Mouse (Mus musculus): Measurements from ENCODE around the gene Pnkp. TPM values are rescaled to one million over a fixed set of nuclear protein-coding genes. Genes with fewer than 3 reads are reported as not detected.

The Pnkp gene
- polyA plus RNA-seq, 1 experiment from 2014 or later, result 23.3 TPM

DNA sequence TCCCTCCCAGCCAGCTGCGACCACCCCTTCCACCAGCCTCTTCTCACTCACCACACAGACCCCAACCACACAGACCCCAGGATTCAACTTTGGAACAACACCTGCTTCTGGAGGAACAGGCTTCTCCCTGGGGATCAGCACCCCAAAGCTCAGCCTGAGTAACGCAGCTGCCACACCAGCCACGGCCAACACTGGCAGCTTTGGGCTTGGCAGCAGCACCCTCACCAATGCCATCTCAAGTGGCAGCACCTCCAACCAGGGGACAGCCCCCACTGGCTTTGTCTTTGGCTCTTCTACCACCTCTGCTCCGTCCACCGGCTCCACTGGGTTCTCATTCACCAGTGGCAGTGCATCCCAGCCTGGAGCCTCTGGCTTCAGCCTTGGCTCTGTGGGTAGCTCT is 28.2 kb upstream of the Pnkp start:
- WGBS, result 94% methylated on average over 5 of the region's 5 CpGs
- peaks cover 43% of the 10 kb centered on the region for H3K36me3 ChIP-seq
- ATAC-seq (ENCODE audit: insufficient number of reproducible peaks, low FRiP score), result no peak

DNA sequence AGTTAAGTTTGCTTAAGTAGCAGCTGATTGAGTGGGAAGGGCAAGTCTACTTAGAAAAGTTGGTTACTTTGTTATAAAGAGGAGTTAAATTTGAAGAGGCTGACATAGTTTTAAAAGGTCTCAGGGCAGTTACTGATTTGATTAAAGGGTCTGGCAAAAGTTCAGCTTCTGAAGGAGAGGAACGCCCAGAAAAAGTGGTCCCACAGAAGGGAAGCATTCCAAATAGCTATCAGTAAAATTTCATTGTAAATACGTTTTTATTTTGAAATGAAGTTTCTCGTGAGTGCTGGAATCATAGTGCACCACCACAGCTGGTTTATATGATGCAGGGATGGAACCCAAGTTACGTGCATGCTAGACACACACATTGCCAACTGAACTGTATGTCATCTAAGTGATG is 24.2 kb upstream of the Pnkp start:
- no peak overlapping the region for H3K9ac ChIP-seq
- peaks cover 43% of the 10 kb centered on the region for H3K36me3 ChIP-seq
- WGBS, result 76% methylated on average over 4 of the region's 4 CpGs
- no peaks in the 10 kb centered on the region; the same call in 1 of the 2 replicates for H3K27me3 ChIP-seq (replicated peaks)
- H3K4me2 ChIP-seq, result no peak overlapping the region
- ATAC-seq (ENCODE audit: insufficient number of reproducible peaks, low FRiP score), result no peak
- H3K9me3 ChIP-seq (replicated peaks), result no peaks in the 10 kb centered on the region
- 0 out of 2 replicates have a peak, but pooled peaks cover 3% of the 10 kb centered on the region for H3K4me1 ChIP-seq (replicated peaks)
- H3K27ac ChIP-seq (ENCODE audit: poor library complexity, severe bottlenecking), result no peak overlapping the region
- no peak overlapping the region for H3K4me3 ChIP-seq

More for the DNA sequence above, 28.2 kb upstream of the Pnkp start:
- Histone ChIP-seq H3K9me3 (replicated peaks) (no peaks in the 10 kb centered on the region), H3K9ac (no peak overlapping the region), H3K27me3 (replicated peaks) (no peaks in the 10 kb centered on the region), H3K4me2 (no peak overlapping the region), H3K27ac (ENCODE audit: poor library complexity, severe bottlenecking) (no peak overlapping the region), H3K4me3 (no peak overlapping the region), H3K4me1 (replicated peaks) (peaks cover 30% of the 10 kb centered on the region)

DNA sequence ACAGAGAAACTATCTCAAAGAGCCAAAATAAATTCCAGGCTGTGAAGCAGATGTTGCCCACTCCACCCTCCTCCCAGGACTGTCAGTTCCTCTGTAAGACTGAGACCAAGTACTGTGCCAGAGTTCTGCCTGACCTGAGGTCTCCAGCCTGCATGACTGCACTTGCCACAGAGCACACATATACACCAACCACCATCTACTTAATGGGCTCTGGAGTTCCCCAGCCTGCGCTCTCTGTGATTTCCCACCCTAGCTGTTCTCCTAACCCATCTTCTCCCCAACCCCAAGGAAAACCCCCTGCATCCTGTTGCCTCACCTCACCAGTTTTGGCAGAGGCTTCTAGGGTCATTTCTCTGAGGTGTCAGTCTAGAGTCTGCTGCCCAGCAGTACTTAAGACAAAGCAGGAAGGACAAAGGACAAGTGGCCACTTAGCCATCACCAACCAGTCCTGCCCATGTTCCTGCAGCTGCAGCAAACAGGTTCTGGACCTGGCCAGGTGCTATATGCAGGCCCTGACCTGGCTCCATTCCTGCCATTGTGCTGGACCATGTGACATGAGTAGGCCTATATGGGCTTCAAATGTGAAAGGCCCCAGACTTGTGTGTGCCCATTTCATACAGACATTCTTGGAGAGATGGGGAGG is 21.4 kb upstream of the Pnkp start:
- Histone ChIP-seq H3K4me1 (replicated peaks) (peaks cover 20% of the 10 kb centered on the region), H3K9ac (no peak overlapping the region), H3K4me3 (no peak overlapping the region), H3K4me2 (no peak overlapping the region), H3K36me3 (peaks cover 21% of the 10 kb centered on the region), H3K27me3 (replicated peaks) (peaks cover 21% of the 10 kb centered on the region), H3K9me3 (replicated peaks) (no peaks in the 10 kb centered on the region), H3K27ac (ENCODE audit: poor library complexity, severe bottlenecking) (no peak overlapping the region)
- 85% methylated on average over 1 of the region's 1 CpGs for WGBS
- no peak for ATAC-seq (ENCODE audit: insufficient number of reproducible peaks, low FRiP score)

DNA sequence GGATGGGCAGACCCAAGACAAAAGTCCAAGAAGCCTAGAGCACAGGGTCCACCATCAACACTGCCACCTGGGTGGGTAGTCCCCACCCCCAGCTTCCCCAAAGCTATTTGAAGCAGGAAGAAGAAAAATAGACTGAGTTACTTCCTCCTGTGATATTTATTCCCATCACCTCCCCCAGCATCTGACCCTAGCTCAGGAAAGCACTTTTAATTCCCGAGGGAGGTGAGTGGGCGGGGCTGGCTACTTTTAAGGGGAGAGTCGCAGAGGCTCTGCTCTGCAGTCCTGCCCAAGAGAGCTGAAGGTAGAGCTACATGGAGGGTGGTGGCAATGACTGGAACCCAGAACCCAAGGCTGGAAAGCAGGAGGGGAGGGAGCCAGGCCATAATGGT is 20.9 kb upstream of the Pnkp start:
- Histone ChIP-seq H3K4me3 (no peak overlapping the region), H3K9me3 (replicated peaks) (no peaks in the 10 kb centered on the region), H3K4me1 (replicated peaks) (peaks cover 19% of the 10 kb centered on the region), H3K27me3 (replicated peaks) (peaks cover 26% of the 10 kb centered on the region), H3K36me3 (peaks cover 21% of the 10 kb centered on the region), H3K27ac (ENCODE audit: poor library complexity, severe bottlenecking) (no peak overlapping the region), H3K9ac (no peak overlapping the region), H3K4me2 (no peak overlapping the region)
- 44% methylated on average over 3 of the region's 3 CpGs for WGBS
- no peak for ATAC-seq (ENCODE audit: insufficient number of reproducible peaks, low FRiP score)

DNA sequence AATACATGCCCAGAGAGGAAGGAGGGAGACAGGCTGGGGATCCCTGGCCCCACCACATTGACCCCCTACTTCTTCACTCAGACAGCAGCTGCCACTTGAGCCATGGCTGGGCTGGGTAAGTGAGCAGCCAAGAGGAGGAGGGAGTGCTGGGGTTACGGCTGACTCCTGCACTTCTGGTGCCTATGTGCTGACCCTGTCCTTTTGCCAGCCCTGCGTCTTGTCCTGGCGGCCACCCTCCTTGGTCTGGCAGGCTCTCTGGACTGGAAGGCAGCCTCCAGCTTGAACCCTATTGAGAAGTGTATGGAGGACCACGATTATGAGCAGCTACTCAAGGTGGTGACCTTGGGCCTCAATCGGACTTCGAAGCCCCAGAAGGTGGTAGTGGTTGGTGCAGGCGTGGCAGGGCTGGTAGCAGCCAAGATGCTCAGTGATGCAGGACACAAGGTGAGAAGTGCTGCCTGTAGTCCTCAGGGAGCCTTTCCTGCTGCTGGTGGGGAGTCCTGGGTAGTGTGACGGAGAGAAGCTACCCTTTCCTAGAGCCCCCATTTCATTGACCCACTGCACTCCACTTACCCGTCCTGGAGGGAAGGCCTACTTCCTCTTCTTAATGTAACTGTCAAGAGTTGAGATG is 20.4 kb upstream of the Pnkp start:
- 83% methylated on average over 9 of the region's 9 CpGs for WGBS

DNA sequence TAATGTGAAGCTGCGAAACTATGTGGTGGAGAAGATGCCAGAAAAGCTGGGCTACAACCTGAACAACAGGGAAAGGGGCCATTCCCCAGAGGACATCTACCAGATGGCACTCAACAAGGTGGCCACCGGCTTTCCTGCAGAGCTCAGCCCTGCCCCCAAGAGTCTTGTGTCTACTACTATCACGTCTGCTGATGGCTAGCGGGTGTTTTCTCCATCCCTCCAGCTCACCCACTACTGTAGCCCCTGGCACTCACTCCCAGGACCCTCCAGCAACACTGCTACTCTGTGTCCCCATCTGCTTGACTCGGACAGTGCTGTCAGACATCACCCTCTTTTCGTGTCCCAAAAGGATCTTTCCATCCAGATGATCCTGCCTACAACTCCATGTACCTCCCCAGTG is 18.9 kb upstream of the Pnkp start:
- 82% methylated on average over 6 of the region's 6 CpGs for WGBS
- ATAC-seq (ENCODE audit: insufficient number of reproducible peaks, low FRiP score), result no peak

More for the DNA sequence above, 20.4 kb upstream of the Pnkp start:
- ATAC-seq (ENCODE audit: insufficient number of reproducible peaks, low FRiP score), result no peak
- Histone ChIP-seq H3K9me3 (replicated peaks) (no peaks in the 10 kb centered on the region), H3K27me3 (replicated peaks) (peaks cover 31% of the 10 kb centered on the region), H3K4me3 (no peak overlapping the region), H3K27ac (ENCODE audit: poor library complexity, severe bottlenecking) (no peak overlapping the region), H3K9ac (no peak overlapping the region), H3K4me2 (no peak overlapping the region), H3K4me1 (replicated peaks) (peaks cover 17% of the 10 kb centered on the region), H3K36me3 (peaks cover 20% of the 10 kb centered on the region)

DNA sequence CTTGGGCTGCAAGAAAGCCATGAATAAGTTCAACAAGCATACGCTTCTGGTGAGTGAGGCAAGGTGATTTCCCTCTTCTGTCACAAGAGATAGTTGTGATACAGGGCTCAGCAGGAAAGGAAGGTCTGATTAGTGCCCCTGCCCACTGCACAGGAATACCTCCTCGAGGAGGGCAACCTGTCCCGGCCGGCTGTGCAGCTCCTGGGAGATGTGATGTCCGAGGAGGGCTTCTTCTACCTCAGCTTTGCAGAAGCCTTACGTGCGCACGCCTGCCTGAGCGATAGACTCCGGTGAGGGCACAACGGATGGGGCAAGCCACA is 17.8 kb upstream of the Pnkp start:
- peaks cover 17% of the 10 kb centered on the region for H3K4me1 ChIP-seq (replicated peaks)
- WGBS, result 29% methylated on average over 11 of the region's 11 CpGs
- no peaks in the 10 kb centered on the region for H3K9me3 ChIP-seq (replicated peaks)
- peaks cover 39% of the 10 kb centered on the region for H3K36me3 ChIP-seq
- H3K27ac ChIP-seq (ENCODE audit: poor library complexity, severe bottlenecking), result no peak overlapping the region
- H3K27me3 ChIP-seq (replicated peaks), result peaks cover 37% of the 10 kb centered on the region
- peak overlapping the region; percentile 76 for H3K4me2 ChIP-seq
- ATAC-seq (ENCODE audit: insufficient number of reproducible peaks, low FRiP score), result no peak
- peak overlapping the region; percentile 69; the same call in 1 of the 2 replicates for H3K9ac ChIP-seq
- H3K4me3 ChIP-seq, result peak overlapping the region; percentile 33

More for the DNA sequence above, 18.9 kb upstream of the Pnkp start:
- no peak overlapping the region for H3K27ac ChIP-seq (ENCODE audit: poor library complexity, severe bottlenecking)
- peaks cover 17% of the 10 kb centered on the region for H3K4me1 ChIP-seq (replicated peaks)
- H3K4me2 ChIP-seq, result no peak overlapping the region
- H3K9me3 ChIP-seq (replicated peaks), result no peaks in the 10 kb centered on the region
- H3K9ac ChIP-seq, result no peak overlapping the region
- H3K4me3 ChIP-seq, result no peak overlapping the region
- H3K36me3 ChIP-seq, result peaks cover 28% of the 10 kb centered on the region
- H3K27me3 ChIP-seq (replicated peaks), result peaks cover 37% of the 10 kb centered on the region

DNA sequence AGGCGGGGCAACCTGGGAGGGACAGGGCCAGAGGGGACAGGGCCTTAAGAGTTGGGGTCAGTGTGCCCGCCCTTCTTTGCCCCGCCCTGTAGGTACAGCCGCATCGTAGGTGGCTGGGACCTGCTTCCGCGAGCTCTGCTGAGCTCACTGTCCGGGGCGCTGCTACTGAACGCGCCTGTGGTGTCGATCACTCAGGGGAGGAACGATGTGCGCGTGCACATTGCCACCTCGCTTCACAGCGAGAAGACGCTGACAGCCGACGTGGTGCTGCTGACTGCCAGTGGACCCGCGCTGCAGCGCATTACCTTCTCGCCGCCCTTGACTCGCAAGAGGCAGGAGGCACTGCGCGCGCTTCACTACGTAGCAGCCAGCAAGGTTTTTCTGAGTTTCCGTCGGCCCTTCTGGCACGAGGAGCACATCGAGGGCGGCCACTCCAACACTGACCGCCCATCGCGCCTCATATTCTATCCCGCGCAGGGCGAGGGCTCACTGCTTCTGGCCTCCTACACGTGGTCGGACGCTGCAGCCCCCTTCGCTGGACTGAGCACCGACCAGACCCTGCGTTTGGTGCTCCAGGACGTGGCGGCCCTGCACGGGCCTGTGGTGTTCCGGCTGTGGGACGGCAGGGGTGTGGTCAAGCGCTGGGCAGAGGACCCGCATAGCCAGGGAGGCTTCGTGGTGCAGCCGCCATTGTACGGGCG is 17.3 kb upstream of the Pnkp start:
- H3K4me2 ChIP-seq, result peak overlapping the region; percentile 76
- H3K9me3 ChIP-seq (replicated peaks), result no peaks in the 10 kb centered on the region
- peak overlapping the region; percentile 33 for H3K4me3 ChIP-seq
- 3% methylated on average over 58 of the region's 58 CpGs for WGBS
- peaks cover 37% of the 10 kb centered on the region for H3K27me3 ChIP-seq (replicated peaks)
- no peak overlapping the region for H3K27ac ChIP-seq (ENCODE audit: poor library complexity, severe bottlenecking)
- ATAC-seq (ENCODE audit: insufficient number of reproducible peaks, low FRiP score), result peak; percentile 58
- peaks cover 17% of the 10 kb centered on the region for H3K4me1 ChIP-seq (replicated peaks)
- H3K36me3 ChIP-seq, result peaks cover 44% of the 10 kb centered on the region
- H3K9ac ChIP-seq, result peak overlapping the region; percentile 69

DNA sequence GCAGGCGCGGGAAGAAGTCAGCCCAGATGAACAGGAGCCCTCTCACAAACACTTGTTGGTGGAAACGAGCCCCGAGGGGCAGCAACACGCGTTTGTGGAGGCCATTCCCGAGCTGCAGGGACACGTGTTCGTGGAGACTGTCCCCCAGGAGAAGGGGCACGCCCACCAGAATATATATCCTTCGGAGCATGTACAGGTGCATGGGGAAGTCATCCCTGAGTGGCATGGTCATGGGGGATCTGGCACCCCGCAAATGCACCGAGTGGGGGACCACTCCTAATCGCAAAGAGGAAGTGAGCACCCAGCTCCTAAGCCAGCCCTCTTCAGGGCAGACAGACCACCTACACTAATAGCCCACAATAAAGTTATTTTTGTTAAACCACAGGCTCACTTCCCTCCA is 16.5 kb upstream of the Pnkp start:
- Histone ChIP-seq H3K4me3 (peak overlapping the region; percentile 33; the same call in 1 of the 2 replicates), H3K36me3 (peaks cover 52% of the 10 kb centered on the region), H3K9ac (peak overlapping the region; percentile 69), H3K27ac (ENCODE audit: poor library complexity, severe bottlenecking) (no peak overlapping the region), H3K4me2 (peak overlapping the region; percentile 76), H3K4me1 (replicated peaks) (peaks cover 17% of the 10 kb centered on the region), H3K9me3 (replicated peaks) (no peaks in the 10 kb centered on the region), H3K27me3 (replicated peaks) (peaks cover 37% of the 10 kb centered on the region)
- 58% methylated on average over 14 of the region's 14 CpGs for WGBS
- no peak for ATAC-seq (ENCODE audit: insufficient number of reproducible peaks, low FRiP score)

DNA sequence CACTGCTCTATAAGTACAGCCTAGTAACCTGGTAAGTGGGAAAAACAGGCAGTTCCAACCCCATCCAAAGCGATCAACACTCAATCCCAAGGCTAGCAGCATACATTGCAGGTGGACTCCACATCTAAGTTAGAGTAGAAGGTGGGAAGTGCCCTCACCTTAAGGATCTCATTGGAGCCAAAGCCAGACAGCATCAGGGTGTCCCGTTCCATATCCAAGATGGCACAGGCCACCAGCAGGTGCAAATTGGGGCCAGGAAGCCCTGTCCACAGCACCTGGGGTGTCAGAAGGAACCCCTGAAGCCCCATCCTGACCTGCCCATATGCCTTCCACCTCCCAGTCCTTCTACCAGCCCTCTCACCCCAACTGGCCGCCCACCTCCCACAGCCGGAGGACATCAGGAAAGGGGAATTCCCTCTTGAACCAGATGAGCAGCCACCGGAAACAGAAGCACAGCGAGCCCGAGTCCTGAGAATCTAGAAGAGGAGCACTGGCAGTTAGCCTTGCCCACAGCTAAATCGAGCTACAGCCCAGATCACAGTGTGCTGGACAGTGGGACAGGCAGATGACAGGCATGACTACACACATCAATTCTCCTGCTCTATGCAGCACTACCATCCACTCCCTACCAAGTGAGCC is 15.0 kb upstream of the Pnkp start:
- Histone ChIP-seq H3K9me3 (replicated peaks) (no peaks in the 10 kb centered on the region), H3K27ac (ENCODE audit: poor library complexity, severe bottlenecking) (no peak overlapping the region), H3K27me3 (replicated peaks) (peaks cover 37% of the 10 kb centered on the region), H3K4me1 (replicated peaks) (peaks cover 17% of the 10 kb centered on the region), H3K36me3 (peaks cover 67% of the 10 kb centered on the region), H3K9ac (no peak overlapping the region), H3K4me2 (no peak overlapping the region), H3K4me3 (no peak overlapping the region)
- WGBS, result 92% methylated on average over 8 of the region's 8 CpGs
- no peak for ATAC-seq (ENCODE audit: insufficient number of reproducible peaks, low FRiP score)

DNA sequence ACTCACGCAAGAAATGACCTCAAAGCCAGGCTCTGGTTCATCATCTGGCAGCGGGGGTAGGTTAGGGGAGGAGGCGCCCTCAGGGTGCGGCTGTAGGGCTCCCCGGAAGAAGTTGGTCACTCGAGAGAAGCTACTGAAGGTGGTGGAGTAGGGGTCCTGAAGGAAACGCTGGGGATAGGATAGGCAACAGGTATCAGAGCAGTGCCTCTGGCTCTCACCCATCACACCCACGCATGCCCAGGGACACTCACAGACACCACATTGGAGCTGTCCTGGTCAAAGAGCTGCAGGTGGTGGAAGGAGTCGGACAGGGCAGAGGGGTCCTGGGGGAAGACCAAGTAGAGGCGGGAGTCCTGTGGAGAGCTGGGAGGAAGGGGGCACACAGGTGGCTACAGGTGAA is 11.9 kb upstream of the Pnkp start:
- no peak overlapping the region for H3K9ac ChIP-seq
- no peak for ATAC-seq (ENCODE audit: insufficient number of reproducible peaks, low FRiP score)
- no peak overlapping the region for H3K4me3 ChIP-seq
- peaks cover 68% of the 10 kb centered on the region for H3K36me3 ChIP-seq
- H3K27ac ChIP-seq (ENCODE audit: poor library complexity, severe bottlenecking), result no peak overlapping the region
- WGBS, result 89% methylated on average over 10 of the region's 10 CpGs
- H3K4me1 ChIP-seq (replicated peaks), result peaks cover 14% of the 10 kb centered on the region
- no peak overlapping the region for H3K4me2 ChIP-seq
- no peaks in the 10 kb centered on the region for H3K9me3 ChIP-seq (replicated peaks)
- peaks cover 21% of the 10 kb centered on the region for H3K27me3 ChIP-seq (replicated peaks)
